19 mouse cellular contexts compared by ENCODE assay signal in genomic region chr2:88007515-88008318, GRCm38 (mm10). TPM values are rescaled to one million over a fixed set of nuclear protein-coding genes. Genes with fewer than 3 reads are reported as not detected.
"Had no signal": no experiment of that assay in that cellular context is flagged by ENCODE, and none has a peak within 500 bp of the region (broad histone marks: within the 10 kb centered on the region; RNA-seq: fewer than 3 reads in every experiment).

Olfr1160 (minus strand) TSS chr2:88008268.

- H3K4me2 ChIP-seq: hindbrain, embryonic 13.5 days; kidney, embryonic 15.5 days; midbrain, embryonic 11.5 days; midbrain, embryonic 15.5 days; neural tube, embryonic 12.5 days had no signal

- H3K36me3 ChIP-seq: hindbrain, embryonic 13.5 days; kidney, embryonic 15.5 days; limb, embryonic 10.5 days; midbrain, embryonic 15.5 days; neural tube, embryonic 12.5 days had no signal

- H3K4me3 ChIP-seq: hindbrain, embryonic 13.5 days; kidney, embryonic 15.5 days; limb, embryonic 10.5 days; midbrain, embryonic 15.5 days; neural tube, embryonic 12.5 days had no signal

- H3K9me3 ChIP-seq: hindbrain, embryonic 13.5 days; kidney, embryonic 15.5 days; limb, embryonic 10.5 days; midbrain, embryonic 15.5 days; neural tube, embryonic 12.5 days had no signal

- H3K4me1 ChIP-seq: hindbrain, embryonic 13.5 days; kidney, embryonic 15.5 days; limb, embryonic 10.5 days; midbrain, embryonic 15.5 days; neural tube, embryonic 12.5 days had no signal

- DNase-seq: kidney, adult 11 months; kidney, postnatal 36 days; layer of hippocampus, adult 9-11 months; lung, adult 2 months; lung, postnatal 4 days; retina, postnatal 1 day; thymus, postnatal 36 days had no signal

- H3K27me3 ChIP-seq: hindbrain, embryonic 13.5 days; kidney, embryonic 15.5 days; midbrain, embryonic 15.5 days; neural tube, embryonic 12.5 days had no signal

- H3K27ac ChIP-seq: hindbrain, embryonic 13.5 days; hindbrain, postnatal 0 days; kidney, embryonic 15.5 days; limb, embryonic 10.5 days; midbrain, embryonic 15.5 days; neural tube, embryonic 12.5 days had no signal

- ATAC-seq: hindbrain, postnatal 0 days; lung, postnatal 0 days; midbrain, embryonic 15.5 days had no signal

- H3K9ac ChIP-seq: hindbrain, embryonic 13.5 days; kidney, embryonic 15.5 days; midbrain, embryonic 15.5 days; neural tube, embryonic 12.5 days had no signal

RNA-seq across cellular contexts. Expression of gene Olfr1160, which starts in this region (rescaled TPM):
- polyA plus RNA-seq: hindbrain, embryonic 13.5 days; hindbrain, postnatal 0 days; kidney, embryonic 15.5 days; limb, embryonic 10.5 days; limb, embryonic 14.5 days; lung, adult 2 months; lung, postnatal 0 days; midbrain, embryonic 11.5 days; midbrain, embryonic 15.5 days; neural tube, embryonic 12.5 days; spleen, adult 2 months; testis, adult 2 months; thymus, postnatal 0 days had no signal
